Mouse (Mus musculus) small intestine, adult 10 weeks (tissue): ENCODE results near the gene Senp8. TPM values are rescaled to one million over a fixed set of nuclear protein-coding genes. Genes with fewer than 3 reads are reported as not detected.

Experiments
- polyA plus RNA-seq: library from polyadenylated mRNA; stranded (reverse); fragments of 350-450 nt; fragmentation: Illumina TruSeq; extraction: RNeasy Lipid Tissue Mini Kit (QIAGEN cat#74804); gene quantifications from one replicate; pipeline ENCODE4 v1.2.3, GENCODE M21; 2014; ENCODE audit warnings: low replicate concordance

The Senp8 gene
- polyA plus RNA-seq, result 15.3 TPM

DNA sequence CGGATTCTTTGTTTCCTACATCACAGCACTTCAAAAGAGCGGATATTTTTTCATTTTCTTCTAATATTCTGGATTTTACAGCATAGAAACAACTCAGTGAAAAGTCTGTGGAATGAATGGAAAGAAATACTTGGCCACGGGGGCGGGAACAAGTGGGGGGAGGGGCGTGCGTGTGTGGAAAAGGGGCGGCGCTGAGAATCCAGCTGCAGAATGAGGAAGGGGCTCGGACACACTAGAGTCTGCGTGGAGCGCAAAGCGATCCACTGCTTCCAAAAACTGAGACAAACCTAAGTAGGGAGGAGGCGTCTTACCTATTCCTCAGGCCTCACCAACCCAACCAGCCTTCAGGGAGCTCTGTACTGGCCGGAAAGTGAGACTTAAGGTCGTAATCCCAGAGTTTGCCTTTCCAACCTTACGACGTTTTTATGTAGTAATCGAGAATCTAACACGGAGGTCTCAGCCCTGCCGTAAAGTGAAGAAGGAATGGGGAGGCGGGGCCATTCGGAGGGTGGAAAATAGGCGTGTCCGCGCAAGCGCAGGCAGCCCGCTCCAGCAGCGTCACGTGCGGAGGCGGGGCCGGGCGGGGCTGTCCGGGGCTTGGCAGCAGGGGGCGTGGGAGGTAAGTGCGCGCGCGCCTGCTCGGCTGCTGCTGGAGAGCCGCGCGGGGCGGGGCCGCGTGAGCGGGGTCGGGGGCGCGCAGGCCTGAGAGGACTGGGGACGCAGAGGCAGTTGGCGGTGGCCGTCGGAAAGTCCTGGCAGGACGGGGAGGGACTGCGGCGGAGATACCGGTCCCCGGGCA, at the start of gene Senp8, which contains the start of gene Myo9a:
Gene Senp8, minus strand, starts transcription at position 444 of the 799 bp plus-strand sequence.
Gene Myo9a, plus strand, starts transcription at position 630 of the 799 bp plus-strand sequence.

Other genes with a start within 250 kb of the Senp8 start
- 13.8 TPM for gene Hexa, start 211.2 kb downstream of the Senp8 start, polyA plus RNA-seq
- 0.78 TPM for gene Tmem202, start 210.9 kb downstream of the Senp8 start, polyA plus RNA-seq
- gene Celf6, start 172.8 kb downstream of the Senp8 start, polyA plus RNA-seq, result 0.41 TPM
- 27.3 TPM for gene Parp6, start 133.4 kb downstream of the Senp8 start, polyA plus RNA-seq
- 27.5 TPM for gene Pkm, start 94.3 kb downstream of the Senp8 start, polyA plus RNA-seq
- 2.5 TPM for gene Gramd2, start 70.6 kb downstream of the Senp8 start, polyA plus RNA-seq
- gene Myo9a, start 186 bp upstream of the Senp8 start, polyA plus RNA-seq, result 8.9 TPM
- gene Nr2e3, start 209.9 kb upstream of the Senp8 start, polyA plus RNA-seq, result 4.0 TPM